Mouse (Mus musculus): ENCODE data around the gene Rab21.

GRCm38 (mm10) chr10:115270612-115271390 lies 44.6 kb downstream of the Rab21 start:
- TF ChIP-seq CTCF (IDR thresholded peaks at IDR 0.05; ENCODE audit: borderline replicate concordance, extremely low read depth, insufficient read depth, insufficient read length) (no peak), POLR2A (IDR thresholded peaks at IDR 0.05; ENCODE audit: borderline replicate concordance, extremely low read depth, insufficient read depth, insufficient read length, poor library complexity, severe bottlenecking) (no peak)

Data from brain, embryonic 14.5 days (tissue).